Mouse (Mus musculus) neural tube, embryonic 14.5 days (tissue): Measurements from ENCODE around the gene Vps8. TPM values are rescaled to one million over a fixed set of nuclear protein-coding genes. Genes with fewer than 3 reads are reported as not detected.

Source experiments
- ATAC-seq: fragments of 200-750 bp; cut with Nextera tagmentation; 2 replicates; pipeline ENCODE4 v1.8.0; 2017; ENCODE audit warnings: low read depth, mild to moderate bottlenecking, moderate TSS enrichment, moderate library complexity
- H3K27ac ChIP-seq: fragments of 300-500 bp; sonication (generic); 2 replicates; pipeline ENCODE4 v1.5.1; 2014; ENCODE audit warnings: low read depth, mild to moderate bottlenecking, control low read depth, low read length, moderate library complexity, mixed read lengths
- H3K27me3 ChIP-seq: fragments of 300-500 bp; sonication (generic); 2 replicates; pipeline ENCODE4 v1.6.1; 2014; ENCODE audit warnings: low read length; ENCODE audit not compliant: control insufficient read depth, insufficient read depth
- H3K36me3 ChIP-seq: fragments of 300-500 bp; sonication (generic); 2 replicates; pipeline ENCODE4 v1.6.1; 2014; ENCODE audit warnings: low read length, mixed read lengths; ENCODE audit not compliant: control insufficient read depth, insufficient read depth
- H3K4me1 ChIP-seq: fragments of 300-500 bp; sonication (generic); 2 replicates; pipeline ENCODE4 v1.6.1; 2014; ENCODE audit warnings: low read length; ENCODE audit not compliant: control insufficient read depth, insufficient read depth
- H3K4me2 ChIP-seq: fragments of 300-500 bp; sonication (generic); 2 replicates; pipeline ENCODE4 v1.6.1; 2014; ENCODE audit warnings: mild to moderate bottlenecking, low read depth, low read length, control low read depth
- H3K4me3 ChIP-seq: fragments of 300-500 bp; sonication (generic); 2 replicates; pipeline ENCODE4 v1.5.1; 2014; ENCODE audit warnings: low read depth, low read length, control low read depth, mixed read lengths
- H3K9ac ChIP-seq: fragments of 300-500 bp; sonication (generic); replicated peaks from 2 replicates; pipeline ENCODE4 v1.6.1; 2014; ENCODE audit warnings: low read depth, mild to moderate bottlenecking, control low read depth, low read length, mixed read lengths
- H3K9me3 ChIP-seq: fragments of 300-500 bp; sonication (generic); 2 replicates; pipeline ENCODE4 v1.6.1; 2016; ENCODE audit warnings: low read length; ENCODE audit not compliant: control insufficient read depth
- WGBS: fragments of 180-500 bp; shearing (Covaris S2); extraction: QIAGEN DNeasy Blood & Tissue Kit; methylation state at CpG from one replicate; pipeline ENCODE4 v1.1.7; 2014; 5-methylcytosine and 5-hydroxymethylcytosine counted together
- polyA plus RNA-seq: library from polyadenylated mRNA; unstranded; fragments of >200 nt; fragmentation: Nextera tagmentation; extraction: Ambion mirVana; gene quantifications from 2 replicates; pipeline ENCODE4 v1.2.1, GENCODE M21; 2014

The Vps8 gene
- polyA plus RNA-seq, 1 experiment from 2014 or later: 37.9 TPM

DNA sequence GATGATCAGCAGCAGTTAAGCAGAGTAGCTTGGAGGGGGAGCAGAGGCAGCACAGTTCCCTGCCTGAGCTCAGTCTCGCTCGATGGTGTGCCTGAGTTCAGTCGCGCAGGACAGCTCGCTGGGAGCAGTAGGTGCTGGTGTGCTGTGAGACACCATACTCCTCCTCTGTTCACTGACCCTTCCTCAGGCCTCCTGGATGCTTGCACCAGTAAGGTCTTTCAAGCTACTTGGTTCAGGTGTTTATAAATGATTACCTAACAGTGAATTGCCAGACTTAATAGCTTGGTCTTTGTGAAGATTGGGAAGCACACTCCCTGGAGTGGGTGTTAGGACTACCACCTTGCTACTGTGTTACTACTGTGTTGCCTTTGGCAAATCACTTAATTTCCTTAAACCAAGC lies 144.2 kb downstream of the Vps8 start:
- Histone ChIP-seq H3K4me3 (no peak overlapping the region), H3K9ac (no peak overlapping the region), H3K4me2 (no peak overlapping the region), H3K36me3 (no peaks in the 10 kb centered on the region), H3K4me1 (no peaks in the 10 kb centered on the region), H3K27me3 (no peaks in the 10 kb centered on the region), H3K27ac (no peak overlapping the region), H3K9me3 (no peaks in the 10 kb centered on the region)
- WGBS: 93% methylated on average over 5 of the region's 5 CpGs
- ATAC-seq: no peak

DNA sequence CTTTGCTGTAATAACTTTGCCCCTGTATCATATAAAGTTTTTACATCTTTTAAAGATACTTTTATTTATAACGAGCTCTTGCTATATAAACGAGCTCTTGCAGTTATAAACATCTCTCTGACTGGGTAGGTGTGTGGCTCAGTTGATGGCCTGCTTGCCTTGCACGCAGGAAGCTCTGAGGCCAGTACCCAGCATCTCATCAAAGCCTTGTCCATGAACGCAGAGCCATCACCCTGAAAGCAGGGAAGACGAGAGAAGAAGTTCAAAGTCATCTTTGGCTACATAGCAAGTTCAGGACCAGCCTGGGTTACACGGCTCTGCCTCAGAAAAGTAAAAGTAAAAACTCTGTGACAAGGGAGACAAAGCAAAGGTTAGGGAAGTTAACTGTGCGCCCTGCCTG lies 147.0 kb downstream of the Vps8 start:
- WGBS: 86% methylated on average over 7 of the region's 7 CpGs
- Histone ChIP-seq H3K9me3 (no peaks in the 10 kb centered on the region), H3K4me2 (no peak overlapping the region), H3K27me3 (no peaks in the 10 kb centered on the region), H3K36me3 (no peaks in the 10 kb centered on the region), H3K4me3 (no peak overlapping the region), H3K27ac (no peak overlapping the region), H3K4me1 (no peaks in the 10 kb centered on the region), H3K9ac (no peak overlapping the region)
- no peak for ATAC-seq

DNA sequence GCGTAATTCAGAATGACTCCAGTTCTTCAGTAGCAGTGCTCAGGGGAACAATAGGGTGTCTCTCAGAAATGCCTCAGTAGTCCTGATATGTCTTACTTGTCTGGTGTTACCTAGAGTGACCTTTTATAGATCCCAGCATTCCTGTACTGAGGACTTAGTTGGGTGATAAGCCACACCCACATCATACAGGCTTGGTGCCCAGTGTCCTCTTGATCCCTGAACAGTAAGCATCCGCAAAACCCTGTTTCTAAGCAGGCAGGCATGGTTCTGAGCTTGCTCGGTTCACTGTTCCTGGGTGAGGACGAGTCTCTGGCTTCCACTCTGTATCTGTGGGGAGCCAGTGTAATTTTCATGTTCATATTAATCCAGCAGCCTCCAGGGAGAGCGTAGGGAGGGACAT lies 147.9 kb downstream of the Vps8 start:
- Histone ChIP-seq H3K4me1 (peaks cover 2% of the 10 kb centered on the region; the same call in 1 of the 2 replicates), H3K4me2 (no peak overlapping the region), H3K4me3 (no peak overlapping the region), H3K27me3 (no peaks in the 10 kb centered on the region), H3K9ac (no peak overlapping the region), H3K36me3 (no peaks in the 10 kb centered on the region), H3K9me3 (no peaks in the 10 kb centered on the region), H3K27ac (no peak overlapping the region)
- WGBS: 79% methylated on average over 5 of the region's 5 CpGs
- ATAC-seq: no peak

DNA sequence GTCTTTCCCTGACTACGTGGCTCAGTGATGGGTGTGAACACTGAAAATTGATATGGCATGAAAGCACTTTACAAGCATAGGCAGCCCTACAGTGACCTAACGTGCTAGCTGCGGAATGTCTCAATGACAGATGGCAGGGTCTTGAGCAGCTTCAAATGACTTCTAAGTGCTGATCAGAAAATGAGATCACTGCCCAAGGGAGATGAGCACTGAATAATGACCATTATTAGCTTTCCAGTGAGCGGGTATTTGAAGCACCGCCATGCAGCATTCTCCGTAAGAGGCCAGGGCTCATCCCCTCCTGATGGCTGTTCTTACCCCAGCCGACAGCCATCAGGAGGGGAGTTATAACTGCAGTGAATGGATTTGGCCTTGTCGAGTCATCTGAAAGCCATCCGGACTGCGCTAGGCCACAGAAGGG lies 153.1 kb downstream of the Vps8 start:
- H3K4me3 ChIP-seq: no peak overlapping the region
- H3K36me3 ChIP-seq: no peaks in the 10 kb centered on the region
- ATAC-seq: peak; percentile 77; the same call in 1 of the 2 replicates
- H3K4me1 ChIP-seq: peaks cover 4% of the 10 kb centered on the region; the same call in 1 of the 2 replicates
- no peaks in the 10 kb centered on the region for H3K9me3 ChIP-seq
- H3K4me2 ChIP-seq: no peak overlapping the region
- no peak overlapping the region for H3K9ac ChIP-seq
- WGBS: 45% methylated on average over 10 of the region's 10 CpGs
- no peaks in the 10 kb centered on the region for H3K27me3 ChIP-seq
- peak overlapping the region; percentile 62 for H3K27ac ChIP-seq

DNA sequence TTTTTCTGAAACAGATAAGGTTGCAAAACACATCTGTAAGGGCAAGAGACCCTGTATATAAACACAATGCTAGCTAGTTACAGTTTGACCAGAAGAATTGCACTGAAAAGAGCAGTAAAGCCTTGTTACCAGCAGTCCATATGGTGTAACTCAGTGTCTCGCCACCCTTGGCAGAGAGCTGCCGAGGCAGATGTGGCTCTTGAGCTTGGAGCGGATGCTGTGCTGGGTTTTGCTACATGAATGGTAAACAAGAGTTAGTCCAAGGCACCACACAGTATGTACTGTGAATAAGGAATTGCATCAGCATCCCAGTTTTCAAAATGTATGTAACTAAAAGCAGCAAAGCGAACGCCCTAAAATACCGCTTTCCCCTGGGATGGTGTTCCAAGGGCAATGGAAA lies 166.2 kb downstream of the Vps8 start:
- 89% methylated on average over 6 of the region's 6 CpGs for WGBS
- Histone ChIP-seq H3K4me2 (no peak overlapping the region), H3K27ac (no peak overlapping the region), H3K4me3 (no peak overlapping the region), H3K36me3 (no peaks in the 10 kb centered on the region), H3K27me3 (no peaks in the 10 kb centered on the region), H3K9ac (no peak overlapping the region), H3K4me1 (no peaks in the 10 kb centered on the region), H3K9me3 (no peaks in the 10 kb centered on the region)
- ATAC-seq: no peak

DNA sequence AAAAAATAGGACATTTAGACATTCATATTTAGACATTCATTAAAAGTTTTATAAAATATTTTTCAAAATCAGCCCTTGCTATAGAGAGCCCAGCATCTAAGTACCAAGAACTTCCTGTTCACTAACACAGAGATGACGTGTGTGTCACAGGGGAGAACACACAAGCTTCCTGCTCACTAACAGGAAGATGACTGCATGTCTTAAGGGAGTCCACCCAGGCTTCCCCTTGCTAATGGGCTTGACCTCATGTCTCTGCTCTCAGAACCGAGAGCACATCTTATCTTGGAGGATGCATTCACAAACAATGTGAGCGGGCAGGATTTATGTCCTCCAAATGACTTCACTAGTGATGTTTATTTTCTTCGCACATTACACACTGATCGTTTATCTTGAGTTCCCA lies 167.9 kb downstream of the Vps8 start:
- no peak for ATAC-seq
- Histone ChIP-seq H3K27me3 (no peaks in the 10 kb centered on the region), H3K9me3 (no peaks in the 10 kb centered on the region), H3K4me1 (no peaks in the 10 kb centered on the region), H3K27ac (no peak overlapping the region), H3K36me3 (no peaks in the 10 kb centered on the region), H3K4me2 (no peak overlapping the region), H3K4me3 (no peak overlapping the region), H3K9ac (no peak overlapping the region)
- 65% methylated on average over 5 of the region's 5 CpGs for WGBS

DNA sequence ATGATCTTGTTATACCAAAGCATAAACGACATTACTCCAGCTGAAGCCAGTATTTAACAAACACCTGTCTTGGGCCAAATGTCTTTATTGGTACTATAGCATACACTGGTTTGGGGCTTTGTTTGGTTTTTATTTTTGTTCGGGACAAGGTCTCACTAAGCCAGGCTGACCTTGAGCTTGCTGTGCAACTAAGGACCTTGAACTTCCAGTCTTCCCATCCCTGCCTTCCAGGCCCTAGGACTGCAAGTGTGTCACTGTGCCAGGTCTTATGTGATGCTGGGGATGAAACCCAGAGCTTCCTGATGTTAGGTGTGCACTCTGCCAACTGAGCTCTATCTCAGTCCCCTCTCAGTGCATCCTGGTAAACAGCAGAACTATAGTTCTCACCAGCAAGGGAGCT lies 168.6 kb downstream of the Vps8 start:
- H3K4me3 ChIP-seq: no peak overlapping the region
- ATAC-seq: no peak
- H3K27ac ChIP-seq: no peak overlapping the region
- H3K4me1 ChIP-seq: no peaks in the 10 kb centered on the region
- no peak overlapping the region for H3K9ac ChIP-seq
- no peak overlapping the region for H3K4me2 ChIP-seq
- no peaks in the 10 kb centered on the region for H3K36me3 ChIP-seq
- H3K27me3 ChIP-seq: no peaks in the 10 kb centered on the region
- WGBS: 85% methylated on average over 2 of the region's 2 CpGs
- H3K9me3 ChIP-seq: no peaks in the 10 kb centered on the region

DNA sequence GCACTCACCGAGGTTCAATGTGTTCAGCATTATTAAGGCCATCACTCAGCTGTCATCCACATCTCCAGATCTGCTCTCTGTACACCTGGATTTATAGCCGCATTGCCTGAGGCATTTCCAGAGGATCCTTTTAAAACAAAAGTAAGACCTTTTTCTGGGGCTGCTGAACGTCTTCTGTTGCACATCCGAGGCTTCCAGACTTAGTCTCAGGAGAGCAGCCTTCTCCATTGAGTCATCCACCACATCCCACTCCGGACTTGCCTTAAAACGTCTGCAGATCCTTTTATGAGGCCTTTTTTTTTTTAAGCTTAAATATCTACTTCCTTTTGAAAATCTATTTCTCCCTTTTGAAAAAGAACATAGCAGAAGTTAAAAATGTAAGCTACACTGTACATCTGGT lies 172.6 kb downstream of the Vps8 start:
- Histone ChIP-seq H3K4me2 (no peak overlapping the region), H3K4me3 (no peak overlapping the region), H3K36me3 (no peaks in the 10 kb centered on the region), H3K9me3 (no peaks in the 10 kb centered on the region), H3K4me1 (no peaks in the 10 kb centered on the region), H3K9ac (no peak overlapping the region), H3K27ac (no peak overlapping the region), H3K27me3 (no peaks in the 10 kb centered on the region)
- 75% methylated on average over 6 of the region's 6 CpGs for WGBS
- ATAC-seq: no peak

DNA sequence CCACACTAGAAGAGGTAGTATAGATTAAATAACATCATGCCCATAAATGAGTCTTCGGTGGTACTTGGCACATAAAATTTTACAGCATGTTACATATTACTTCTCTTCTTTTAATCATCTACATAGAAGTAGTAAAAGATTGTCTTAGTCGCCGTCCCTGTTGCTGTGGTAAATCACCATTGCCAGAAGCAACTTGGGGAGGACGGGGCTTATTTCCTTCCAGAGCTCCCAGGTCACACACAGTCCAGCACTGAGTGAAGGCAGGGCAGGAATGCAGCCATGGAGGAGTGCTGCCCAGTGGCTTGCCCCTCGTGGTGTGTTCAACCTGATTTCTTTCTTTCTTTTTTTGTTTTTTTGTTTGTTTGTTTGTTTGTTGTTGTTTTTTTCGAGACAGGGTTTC lies 181.4 kb downstream of the Vps8 start:
- H3K4me3 ChIP-seq: no peak overlapping the region
- H3K9ac ChIP-seq: no peak overlapping the region
- ATAC-seq: no peak
- no peak overlapping the region for H3K27ac ChIP-seq
- 82% methylated on average over 6 of the region's 6 CpGs for WGBS
- peaks cover 4% of the 10 kb centered on the region; the same call in 1 of the 2 replicates for H3K4me1 ChIP-seq
- H3K36me3 ChIP-seq: no peaks in the 10 kb centered on the region
- H3K4me2 ChIP-seq: no peak overlapping the region
- H3K9me3 ChIP-seq: no peaks in the 10 kb centered on the region
- H3K27me3 ChIP-seq: no peaks in the 10 kb centered on the region
